Mouse (Mus musculus) cerebellum, adult 2 months (tissue): ENCODE results near the gene Slc25a15.

ENCODE experiments used
- CTCF ChIP-seq: fragments of 200-500 bp; IDR thresholded peaks from 2 replicates; pipeline ENCODE4 v1.5.1; 2011; ENCODE audit warnings: low read depth, mild to moderate bottlenecking, control low read depth, low read length, moderate library complexity, borderline replicate concordance; ENCODE audit not compliant: insufficient read depth
- POLR2A ChIP-seq: fragments of 200-500 bp; IDR thresholded peaks from 2 replicates; pipeline ENCODE4 v1.6.1; 2011; ENCODE audit warnings: low read length, control low read depth, borderline replicate concordance; ENCODE audit not compliant: insufficient read depth

DNA sequence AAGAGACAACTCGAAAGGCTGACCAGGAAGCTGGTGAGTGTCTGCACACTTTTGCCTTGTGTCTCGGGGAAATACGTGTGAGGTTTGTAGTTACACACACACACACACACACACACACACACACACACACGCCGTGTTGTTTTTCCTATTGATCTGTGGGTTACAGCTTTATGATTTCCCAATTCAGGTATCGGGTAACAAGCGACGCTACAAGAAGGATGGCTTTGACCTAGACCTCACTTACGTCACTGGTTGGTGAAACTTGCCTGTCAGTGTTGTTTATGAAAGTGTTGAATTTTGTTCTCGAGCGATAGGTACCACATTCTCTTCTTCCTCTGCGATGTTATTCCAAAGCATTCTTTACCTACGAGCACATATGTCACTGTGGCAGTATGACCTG, 63.0 kb downstream of the Slc25a15 start:
- TF ChIP-seq CTCF, result no peak
- no peak for TF ChIP-seq POLR2A
